Mouse (Mus musculus) kidney, adult 8-10 months (tissue): ENCODE results near the gene Cdc14b.

Source experiments
- DNase-seq, 2 experiments: peaks; one replicate each; pipeline ENCODE4 v3.0.0; 2022

Gene Cdc14b

DNA sequence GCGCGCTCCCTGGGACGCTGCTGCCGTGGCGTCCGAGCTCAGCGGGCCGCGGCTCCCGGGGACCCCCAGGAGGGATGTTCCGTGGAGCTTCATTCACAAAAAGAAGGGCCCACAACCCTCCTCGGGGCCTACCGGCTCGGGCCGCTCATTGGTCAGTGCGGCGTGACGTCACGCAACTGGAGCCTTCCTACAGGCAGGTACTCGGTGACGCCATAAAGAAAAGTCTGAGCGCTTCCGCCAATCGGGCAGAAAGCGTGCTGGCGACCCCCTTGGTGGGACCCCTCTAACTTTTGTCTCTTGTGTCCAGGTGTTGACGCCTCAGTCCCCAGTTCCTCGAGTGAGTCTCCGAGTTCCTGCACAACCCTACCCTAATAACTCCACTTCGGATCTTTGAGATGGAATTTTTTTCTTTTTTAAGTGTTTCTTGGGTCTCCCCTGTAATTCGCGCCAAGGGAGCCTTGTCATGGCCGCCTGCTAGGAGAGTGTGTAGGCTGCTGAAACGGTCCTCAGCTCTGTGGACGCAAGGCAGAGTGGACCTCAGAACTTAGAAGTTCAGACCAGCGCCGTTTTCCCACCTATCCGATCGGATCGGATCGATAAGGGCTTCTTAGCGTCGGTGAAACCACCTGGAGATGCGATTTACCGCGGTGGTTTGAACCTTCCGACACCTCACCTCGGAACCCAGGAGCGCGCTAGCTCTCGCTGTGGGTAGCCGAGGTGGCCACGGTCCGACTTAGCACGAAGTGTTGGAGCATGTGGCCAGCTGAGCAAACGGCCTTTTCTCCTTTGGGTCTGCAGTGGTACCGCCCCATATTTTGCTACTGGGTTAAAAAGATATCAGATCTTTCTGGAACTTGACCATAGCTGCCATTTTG is at the start of gene Cdc14b:
Cdc14b (minus strand) TSS at position 412 of the 875 bp plus-strand sequence.
- peak; percentile 70 to 78 for DNase-seq

DNA sequence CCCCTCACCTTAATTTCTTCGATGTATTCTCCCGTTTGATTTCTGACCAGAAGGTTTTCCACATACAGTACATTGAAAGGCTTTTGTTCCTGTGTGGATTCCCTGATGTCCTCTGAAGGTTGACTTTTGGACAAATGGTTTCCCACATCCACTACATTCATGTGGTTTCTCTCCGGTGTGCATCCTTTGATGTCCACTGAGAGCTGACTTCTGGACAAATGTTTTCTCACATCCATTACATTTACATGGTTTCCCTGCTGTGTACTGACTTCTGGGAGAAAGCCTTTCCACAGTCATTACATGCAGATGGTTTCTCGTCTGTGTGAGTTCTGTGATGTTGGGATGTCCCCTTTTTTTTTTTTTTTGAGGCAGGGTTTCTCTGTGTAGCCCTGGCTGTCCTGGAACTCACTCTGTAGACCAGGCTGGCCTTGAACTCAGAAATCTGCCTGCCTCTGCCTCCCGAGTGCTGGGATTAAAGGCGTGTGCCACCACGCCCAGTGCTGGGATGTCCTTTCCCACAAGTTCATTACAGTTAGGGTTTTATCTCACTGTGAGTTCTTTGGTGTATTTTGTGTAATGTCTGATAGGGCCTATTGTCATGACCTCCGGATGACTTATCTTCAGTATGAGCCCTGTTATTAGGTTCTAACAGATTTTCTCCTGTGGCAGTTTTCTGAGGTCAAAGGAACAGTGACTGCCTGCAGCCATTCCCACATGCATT is 47.6 kb upstream of the Cdc14b start:
- DNase-seq, result no peak

DNA sequence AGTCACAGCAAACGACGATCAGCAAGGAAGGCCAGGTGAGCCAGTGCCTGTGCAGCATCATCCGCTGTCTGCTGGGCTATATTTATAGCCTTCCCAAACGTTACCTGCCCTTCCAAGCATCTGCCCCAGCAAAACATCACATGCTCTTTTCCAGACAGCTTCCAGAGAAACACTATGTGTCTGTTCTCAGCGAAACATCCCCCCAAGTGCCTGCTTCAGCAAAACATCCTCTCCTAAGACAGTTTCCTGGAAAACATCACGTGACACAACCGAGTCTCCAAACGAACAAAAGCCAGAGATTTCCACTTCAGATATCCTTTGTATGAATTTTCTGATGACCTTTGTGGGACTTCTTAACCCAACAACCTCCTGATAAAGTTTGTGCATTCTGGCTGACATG is 45.2 kb upstream of the Cdc14b start:
- DNase-seq, result no peak

DNA sequence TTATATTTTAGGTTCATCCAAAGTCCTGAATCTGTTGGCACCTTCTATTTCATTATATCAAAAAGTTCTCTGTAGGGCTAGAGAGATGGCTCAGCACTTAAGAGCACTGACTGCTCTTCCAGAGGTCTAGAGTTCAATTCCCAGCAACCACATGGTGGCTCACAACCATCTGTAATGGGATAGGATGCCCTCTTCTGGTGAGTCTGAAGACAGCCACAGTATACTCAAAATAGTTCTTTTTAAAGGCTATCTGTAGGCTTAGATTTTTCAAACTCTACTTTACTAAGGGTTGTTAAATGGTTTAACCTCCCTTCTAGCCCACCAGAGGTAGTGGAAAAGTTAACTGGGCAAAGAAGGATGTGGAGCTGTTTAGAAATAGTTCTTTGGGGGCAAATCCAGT is 44.7 kb upstream of the Cdc14b start:
- no peak for DNase-seq

DNA sequence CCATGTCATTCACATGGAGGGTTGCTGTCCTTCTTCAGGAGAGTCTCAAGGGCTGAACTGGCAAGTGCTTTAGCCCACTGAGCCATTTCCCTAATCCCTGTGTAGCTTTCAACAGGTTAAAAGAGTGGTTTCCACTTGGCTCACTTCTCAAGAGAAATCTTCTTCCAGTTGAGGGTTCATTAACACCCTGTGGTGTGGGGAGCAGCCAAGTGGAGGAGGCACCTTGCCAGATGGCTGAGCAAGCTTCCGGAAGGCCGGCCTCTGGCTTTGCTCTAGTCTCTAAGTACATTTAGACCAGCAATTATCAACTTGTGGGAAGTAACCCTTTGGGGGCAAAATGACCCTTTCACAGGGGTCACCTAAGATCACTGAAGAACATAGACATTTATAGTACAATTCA is 43.3 kb upstream of the Cdc14b start:
- DNase-seq, result peak; percentile 72 to 85

DNA sequence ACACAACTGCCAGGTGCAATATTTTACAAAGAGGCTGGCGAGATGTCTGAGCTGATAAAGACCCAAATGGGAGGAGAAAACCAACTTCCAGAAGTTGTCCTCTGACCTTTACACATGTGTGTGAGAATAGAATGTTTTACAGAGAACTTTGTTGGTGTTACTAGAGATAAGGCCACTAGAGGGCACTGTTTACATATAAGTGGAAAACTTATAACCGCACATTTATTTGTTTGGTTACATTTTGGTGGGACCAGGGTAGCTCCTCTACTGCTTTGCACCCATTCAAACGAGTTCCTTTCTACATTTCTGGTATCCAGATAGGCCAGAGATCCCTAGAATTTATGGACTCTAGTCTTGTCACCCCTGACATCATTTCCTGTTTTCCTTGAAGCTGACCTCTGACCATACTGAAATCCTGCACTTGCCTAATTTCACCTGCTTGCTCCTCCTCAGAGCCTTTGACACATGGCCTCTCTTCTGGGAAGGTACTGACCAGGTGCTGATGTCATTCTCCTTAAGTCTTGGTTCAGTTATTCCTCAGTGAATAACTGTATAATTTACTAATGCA is 40.5 kb upstream of the Cdc14b start:
- DNase-seq, result peak; percentile 14 to 40

DNA sequence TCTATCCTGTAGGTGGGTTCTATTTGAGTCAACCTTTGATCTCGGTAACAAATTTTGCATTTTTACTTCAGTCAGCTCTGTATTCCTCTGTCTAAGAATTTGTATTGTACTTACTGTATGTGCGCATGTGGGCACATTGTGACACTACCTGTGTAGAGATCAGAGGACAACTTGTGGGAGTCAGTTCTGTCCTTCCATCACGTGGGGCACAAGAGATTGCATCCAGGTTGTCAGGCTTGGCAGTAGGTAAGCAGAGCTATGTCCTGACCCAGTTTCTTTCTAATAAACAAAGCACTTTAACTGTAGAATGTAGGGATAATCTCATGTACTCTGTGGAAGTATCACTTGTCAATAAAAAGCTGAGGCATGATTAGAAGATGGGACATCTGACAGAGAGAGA is 39.0 kb upstream of the Cdc14b start:
- no peak for DNase-seq

DNA sequence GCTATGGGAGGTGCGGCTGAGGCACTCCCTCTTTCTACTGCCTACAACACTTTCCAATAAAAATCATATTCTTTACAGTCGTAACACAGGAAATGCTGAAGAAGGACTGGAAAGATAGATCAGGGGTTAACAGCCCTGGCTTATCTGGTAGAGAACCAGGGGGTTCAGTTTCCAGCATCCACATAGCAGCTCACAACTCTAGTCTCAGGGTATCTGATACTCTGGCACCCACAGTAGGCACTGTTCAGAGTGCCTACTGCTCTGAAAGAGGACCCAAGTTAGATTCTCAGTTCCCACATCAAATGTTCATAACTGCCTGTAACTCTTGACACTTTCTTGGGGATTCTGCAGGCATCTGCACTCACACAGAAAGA is 37.8 kb upstream of the Cdc14b start:
- no peak for DNase-seq

DNA sequence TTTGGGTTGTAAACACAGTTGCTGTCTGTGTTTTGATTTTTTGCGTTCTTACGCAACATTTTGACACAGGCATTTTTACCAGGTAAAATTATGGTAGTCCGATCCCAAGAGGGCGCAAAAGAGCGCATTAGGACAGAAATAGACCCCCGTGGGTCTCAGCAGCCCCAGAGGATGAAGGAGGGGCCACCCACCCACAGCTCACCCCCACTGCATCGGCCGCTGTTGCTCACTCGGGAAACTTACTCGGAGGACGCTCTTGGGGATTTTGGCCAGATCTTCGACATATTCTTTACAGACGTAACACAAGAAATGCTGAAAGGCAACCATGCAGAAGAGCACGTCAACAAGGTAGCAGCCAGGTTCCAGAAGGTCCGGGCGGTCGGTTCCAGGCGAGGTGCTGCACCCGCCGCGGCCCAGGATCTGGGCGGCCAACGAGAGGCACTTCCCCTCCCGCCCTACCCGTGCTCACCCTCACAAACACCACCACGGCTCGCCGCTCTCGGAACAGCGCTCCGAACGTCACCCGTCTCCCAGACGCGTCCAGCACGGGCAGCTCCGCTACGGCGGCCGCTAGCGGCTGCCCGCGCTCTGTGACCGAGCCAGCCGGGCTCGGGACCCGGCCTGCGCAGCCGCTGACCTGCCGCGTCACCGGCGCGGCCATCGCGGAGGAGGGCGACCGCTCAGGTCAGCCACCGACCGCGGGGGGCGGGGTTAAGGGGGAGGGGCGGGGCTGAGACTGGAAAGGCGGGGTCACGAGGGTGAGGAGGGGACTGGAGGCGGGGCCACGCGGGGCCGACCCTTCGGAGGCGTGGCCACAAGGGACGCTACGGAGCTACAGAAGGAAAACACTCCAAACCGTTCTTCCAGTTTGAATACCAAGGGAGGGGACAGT is 37.2 kb upstream of the Cdc14b start, which contains the start of gene Aaed1:
Aaed1 (minus strand) TSS at position 687 of the 892 bp plus-strand sequence.
- peak; percentile 87 to 92 for DNase-seq

DNA sequence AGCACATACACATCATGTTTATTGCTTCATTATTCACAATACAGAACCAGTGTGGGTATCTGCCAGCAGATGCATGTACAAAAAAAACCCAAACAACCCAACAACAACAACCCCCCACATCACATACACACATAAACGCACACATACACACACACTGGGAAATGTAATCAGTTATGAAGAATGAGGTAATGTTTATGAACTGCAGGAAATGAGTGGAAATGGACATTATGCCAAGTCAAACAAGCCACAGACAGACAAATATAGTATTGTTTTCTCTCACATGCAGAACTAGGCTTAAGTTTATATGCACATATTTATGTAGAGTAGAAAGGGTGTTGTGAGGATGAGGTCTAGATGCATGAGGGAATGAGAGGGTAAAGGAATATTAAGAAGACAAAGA is 36.2 kb upstream of the Cdc14b start:
- no peak for DNase-seq

DNA sequence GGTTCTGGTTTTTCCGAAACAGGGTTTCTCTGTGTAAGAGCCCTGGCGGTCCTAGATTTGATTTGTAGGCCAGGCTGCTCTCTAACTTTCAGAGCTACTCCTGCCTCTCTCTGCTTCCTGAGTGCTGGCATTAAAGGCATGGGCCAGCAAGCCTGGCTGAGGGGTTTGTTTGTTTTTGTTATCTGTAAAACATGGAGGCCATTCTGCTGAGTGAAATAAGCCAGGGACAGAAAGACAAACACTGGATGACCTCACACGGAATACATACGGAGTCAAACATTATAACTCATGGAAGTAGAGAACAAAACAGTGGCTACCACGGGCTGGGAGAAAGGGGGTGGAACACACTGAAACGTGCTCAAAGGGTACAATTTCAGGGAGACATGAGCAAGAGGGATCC is 35.5 kb upstream of the Cdc14b start:
- no peak for DNase-seq

DNA sequence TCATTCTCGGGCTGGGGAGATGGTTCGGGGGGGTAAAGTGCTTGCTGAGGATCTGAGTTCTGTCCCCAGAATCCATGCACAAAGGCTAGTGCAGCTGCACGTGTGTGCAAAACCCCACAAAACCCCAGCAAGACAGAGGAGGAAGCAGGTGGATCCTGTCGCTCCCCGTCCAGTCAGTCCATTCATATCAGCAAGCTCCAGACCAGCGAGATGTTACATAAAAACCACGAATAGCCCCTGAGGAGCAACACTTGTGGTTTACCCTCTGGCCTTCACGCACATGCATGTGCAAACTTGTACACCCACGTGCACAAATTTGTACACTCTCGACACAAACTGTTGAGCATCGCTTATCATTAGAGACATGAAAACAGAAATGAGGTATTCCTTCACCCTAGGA is 34.8 kb upstream of the Cdc14b start:
- no peak for DNase-seq

DNA sequence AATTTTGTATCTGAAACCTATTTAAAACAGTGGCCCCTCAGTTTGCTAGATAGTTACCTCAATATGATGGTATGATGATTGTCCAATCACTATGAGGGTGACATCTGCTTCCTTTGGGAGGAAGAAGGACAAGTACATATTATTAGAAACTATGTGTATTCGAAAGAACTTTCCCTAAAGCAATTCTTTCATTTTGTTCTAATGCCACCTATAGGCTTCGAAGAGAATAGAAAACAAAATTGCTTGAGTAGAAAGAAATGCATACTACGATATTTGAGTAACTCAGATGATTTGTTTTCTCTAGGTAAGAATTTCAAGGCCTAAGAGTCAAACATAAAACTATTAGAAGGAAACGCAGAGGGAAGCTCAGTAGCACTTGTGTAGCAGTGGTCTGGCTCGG is 33.9 kb upstream of the Cdc14b start:
- no peak for DNase-seq

DNA sequence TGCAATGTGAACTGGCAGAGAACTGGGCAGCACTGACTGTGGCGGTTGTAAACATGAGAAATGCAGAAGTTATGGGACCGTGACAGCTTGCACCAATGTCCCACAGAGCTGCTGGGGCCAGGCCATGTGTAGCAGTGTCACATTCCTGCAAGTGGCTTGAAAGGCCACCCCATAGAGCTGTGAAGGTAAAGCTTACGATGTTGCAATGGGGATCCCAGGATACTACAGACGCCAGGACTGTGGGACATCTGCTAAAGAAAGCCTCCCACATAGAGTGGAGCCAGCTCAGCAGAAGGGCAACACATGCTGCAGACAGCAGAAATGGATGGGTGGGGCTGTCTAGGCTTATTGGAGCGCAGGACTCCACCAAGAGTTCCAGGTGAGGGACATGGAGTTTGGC is 32.4 kb upstream of the Cdc14b start:
- no peak for DNase-seq

DNA sequence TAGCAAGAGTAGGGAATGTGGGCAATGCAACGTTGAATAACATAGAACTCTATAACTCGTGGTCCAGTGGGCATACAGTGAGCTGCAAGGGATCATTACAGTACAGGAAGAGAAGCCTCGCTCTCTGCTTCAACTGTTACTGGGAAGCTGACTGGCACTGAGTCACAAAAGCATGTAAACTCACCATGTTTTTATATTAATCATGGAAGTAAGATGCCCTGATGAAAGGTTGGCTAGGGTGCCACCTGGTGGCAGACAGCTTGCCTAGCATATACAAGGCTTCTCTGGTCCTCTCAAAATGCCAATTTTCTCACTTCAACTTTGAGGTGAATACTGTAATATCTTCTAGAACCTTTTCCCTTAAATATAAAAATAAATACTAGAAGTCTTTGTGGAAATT is 31.0 kb upstream of the Cdc14b start:
- DNase-seq, result peak in 1 of 2 experiments; percentile 38

DNA sequence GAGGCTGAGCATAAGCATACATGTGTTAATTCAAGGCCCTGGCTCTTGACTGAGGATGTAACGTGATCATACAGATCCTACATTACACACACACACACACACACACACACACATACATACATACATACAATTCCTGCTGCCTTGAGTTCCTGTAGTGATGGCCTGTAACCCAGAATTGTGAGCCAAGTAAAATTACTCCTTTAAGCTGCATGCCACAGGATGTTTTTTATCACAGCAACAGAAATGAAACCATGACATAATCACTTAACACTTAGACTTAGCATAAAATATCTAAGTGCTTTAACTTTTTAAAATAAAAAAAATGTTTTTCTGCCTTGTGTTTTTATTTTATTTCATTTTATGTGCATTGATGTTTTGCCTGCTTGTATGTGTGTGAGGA is 24.0 kb upstream of the Cdc14b start:
- DNase-seq, result no peak

DNA sequence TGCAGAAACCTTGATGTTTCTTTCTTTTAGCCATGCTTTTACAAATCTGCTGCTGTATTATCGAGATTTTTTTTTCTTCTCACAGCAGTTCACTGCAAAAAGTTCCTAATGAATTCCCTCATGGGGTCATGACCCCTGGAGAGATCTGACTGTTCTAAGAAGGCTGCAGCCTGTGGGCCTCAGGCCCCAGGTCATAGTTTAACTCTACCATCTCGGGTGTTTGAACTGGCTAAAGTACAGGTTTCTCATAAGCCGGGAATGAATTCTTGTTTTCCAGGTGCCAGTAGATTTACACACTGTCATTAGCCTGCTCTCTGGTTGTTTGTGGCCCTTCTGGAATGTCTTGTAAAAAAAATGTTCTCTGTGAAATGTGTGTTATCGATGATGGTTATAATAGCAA is 11.7 kb upstream of the Cdc14b start:
- peak in 1 of 2 experiments; percentile 34 for DNase-seq

DNA sequence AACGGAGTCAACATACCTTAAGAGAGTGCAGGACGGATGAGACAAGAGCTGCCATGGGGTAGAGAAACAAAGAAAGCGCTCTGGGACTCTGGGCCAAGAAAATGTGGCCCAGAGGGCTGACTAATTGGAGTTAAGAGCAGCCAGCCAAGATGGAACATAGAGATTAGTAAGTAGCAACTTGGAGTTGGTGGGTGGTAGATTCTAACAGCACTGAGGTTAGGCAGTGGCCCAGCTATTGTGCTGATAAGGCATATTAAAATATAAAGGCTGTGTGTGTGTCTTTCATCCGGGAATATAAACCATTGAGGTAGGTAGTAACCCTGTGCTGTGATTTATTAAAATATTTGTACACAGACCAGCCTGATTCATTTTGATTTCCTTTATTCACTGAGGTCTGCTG is 11.2 kb upstream of the Cdc14b start:
- DNase-seq, result no peak

DNA sequence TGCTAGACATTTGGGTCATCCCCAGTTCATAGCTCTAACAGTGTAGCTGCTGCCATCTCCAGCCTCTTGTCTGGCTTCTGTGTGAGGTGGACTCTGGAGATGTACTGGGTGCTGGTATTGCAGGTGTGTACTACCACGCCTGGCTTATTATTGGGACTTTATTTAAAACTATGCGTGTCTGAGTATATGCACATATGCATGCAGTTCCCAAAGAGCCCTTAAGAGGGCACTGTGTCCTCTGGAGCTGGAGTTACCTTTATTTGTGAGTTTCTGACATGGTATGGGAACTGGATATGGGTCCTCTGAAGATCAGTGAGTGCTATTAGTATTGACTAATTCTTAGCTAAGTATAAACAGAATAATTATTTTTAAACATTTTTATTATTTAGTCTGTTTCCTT is 9.6 kb upstream of the Cdc14b start:
- no peak for DNase-seq

DNA sequence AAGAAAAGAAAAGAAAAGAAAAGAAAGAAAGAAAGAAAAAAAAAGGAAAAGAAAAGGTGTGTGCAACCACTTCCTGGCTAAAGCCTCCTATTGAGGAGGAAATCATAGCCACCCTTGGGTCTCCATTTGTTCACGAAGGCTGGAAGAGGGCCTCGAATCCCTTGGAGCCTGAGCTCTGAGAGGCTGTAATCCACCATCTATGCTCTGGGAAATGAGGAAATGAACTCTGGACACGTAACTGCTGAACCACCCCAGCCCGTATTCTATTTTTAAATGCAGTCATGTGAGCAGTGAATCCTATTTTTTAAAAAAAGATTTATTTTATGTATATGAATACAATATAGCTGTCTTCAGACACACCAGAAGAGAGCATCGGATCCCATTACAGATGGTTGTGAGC is 5.8 kb upstream of the Cdc14b start:
- no peak for DNase-seq

DNA sequence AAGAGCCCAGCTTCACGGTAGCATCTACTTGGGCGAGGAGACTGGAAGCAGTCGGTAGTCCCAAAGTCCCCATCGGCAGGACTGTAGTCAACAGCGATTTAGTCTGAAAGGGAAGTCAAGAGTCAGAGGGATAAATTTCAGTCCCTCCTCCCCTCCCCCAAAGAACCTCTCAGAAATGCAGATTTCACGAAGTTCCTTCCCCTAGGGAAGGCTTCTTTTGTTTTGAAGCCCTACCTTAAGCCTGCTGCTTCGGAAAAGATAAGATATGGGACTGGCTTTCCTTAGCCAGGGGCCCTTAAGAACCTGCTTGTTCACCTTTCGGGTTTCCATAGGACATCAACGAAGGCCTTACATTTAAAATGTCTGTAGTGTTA is 651 bp upstream of the Cdc14b start:
- no peak for DNase-seq

DNA sequence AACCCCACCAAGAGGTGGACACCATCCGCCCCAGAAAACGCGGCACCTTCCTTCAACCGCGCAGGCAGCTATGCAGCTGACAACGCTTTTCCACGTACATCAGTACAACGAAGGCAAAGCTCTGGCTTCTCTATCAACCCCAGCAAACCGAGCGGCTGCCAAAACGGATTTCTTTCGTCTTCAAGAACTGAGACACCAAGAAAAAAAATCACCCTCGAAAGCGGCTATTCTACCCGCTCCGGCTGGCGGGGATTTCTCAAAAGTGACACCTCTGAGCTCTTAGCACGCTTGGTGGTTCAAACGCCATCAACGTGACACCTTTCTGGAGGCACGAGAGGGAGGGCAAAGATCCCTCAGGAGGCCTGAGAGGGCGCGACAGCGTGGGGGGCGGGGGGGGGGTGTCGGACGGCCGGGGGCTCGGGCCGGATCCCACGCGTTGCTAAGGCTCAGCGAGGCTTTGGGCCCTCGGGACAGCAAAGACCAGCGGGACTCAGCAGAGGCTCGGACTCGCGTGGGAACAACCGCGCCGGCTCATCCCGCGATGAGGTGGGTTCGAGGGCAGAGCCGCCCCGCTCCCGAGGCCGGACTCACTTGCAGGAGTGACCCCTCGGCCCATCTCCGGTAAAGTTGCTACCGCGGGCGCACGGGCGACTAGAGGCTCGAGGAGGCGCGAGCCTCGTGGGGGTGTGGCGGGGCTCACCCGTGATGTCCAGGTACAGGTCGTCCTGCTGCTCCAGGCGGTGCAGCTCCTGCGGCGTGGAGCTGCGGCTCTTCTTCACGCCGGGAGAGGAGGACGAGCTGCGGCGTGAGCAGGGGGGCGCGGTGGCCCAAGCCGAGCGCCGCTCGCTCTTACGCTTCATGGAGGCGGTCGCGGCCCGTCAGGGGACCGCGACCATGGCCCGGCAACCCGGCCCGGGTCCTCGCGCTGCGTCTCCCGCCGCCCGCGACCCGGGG is 922 bp downstream of the Cdc14b start:
- DNase-seq, result no peak
